Mouse (Mus musculus): Measurements from ENCODE around the gene Oas1f. TPM values are rescaled to one million over a fixed set of nuclear protein-coding genes. Genes with fewer than 3 reads are reported as not detected.
"Not testable (repeated sequence)": the region's sequence is repeated elsewhere in the genome, so short reads cannot be mapped to it uniquely, and the experiment has no call there.

Oas1f gene
- polyA plus RNA-seq, 1 experiment from 2014 or later: not detected

GRCm38 (mm10) chr5:120895231-120895900 is 48.2 kb downstream of the Oas1f start:
- ATAC-seq (ENCODE audit: low FRiP score, low read depth): no peak
- H3K36me3 ChIP-seq: no peaks in the 10 kb centered on the region
- H3K27me3 ChIP-seq: no peaks in the 10 kb centered on the region
- no peak overlapping the region for H3K4me3 ChIP-seq
- no peaks in the 10 kb centered on the region for H3K4me1 ChIP-seq
- H3K9me3 ChIP-seq: no peaks in the 10 kb centered on the region
- WGBS: 84% methylated on average over 11 of the region's 11 CpGs
- H3K9ac ChIP-seq (replicated peaks): no peak overlapping the region
- no peak overlapping the region for H3K4me2 ChIP-seq (replicated peaks)
- H3K27ac ChIP-seq (replicated peaks): no peak overlapping the region

- Histone ChIP-seq H3K9me3 (no peaks in the 10 kb centered on the region), H3K27me3 (no peaks in the 10 kb centered on the region), H3K4me1 (no peaks in the 10 kb centered on the region), H3K4me2 (replicated peaks) (no peak overlapping the region), H3K4me3 (no peak overlapping the region), H3K9ac (replicated peaks) (no peak overlapping the region), H3K27ac (replicated peaks) (no peak overlapping the region), H3K36me3 (no peaks in the 10 kb centered on the region)
- no peak for ATAC-seq (ENCODE audit: low FRiP score, low read depth)
- 90% methylated on average over 6 of the region's 6 CpGs for WGBS
These were observed 51.1 kb downstream of the Oas1f start for GRCm38 (mm10) chr5:120898307-120898706.

GRCm38 (mm10) chr5:120898726-120899125 is 51.6 kb downstream of the Oas1f start:
- Histone ChIP-seq H3K4me3 (no peak overlapping the region), H3K36me3 (no peaks in the 10 kb centered on the region)

GRCm38 (mm10) chr5:120900666-120901065 is 53.5 kb downstream of the Oas1f start:
- Histone ChIP-seq H3K36me3 (no peaks in the 10 kb centered on the region), H3K9me3 (no peaks in the 10 kb centered on the region), H3K4me3 (no peak overlapping the region), H3K9ac (replicated peaks) (no peak overlapping the region), H3K27ac (replicated peaks) (no peak overlapping the region), H3K4me1 (no peaks in the 10 kb centered on the region), H3K27me3 (no peaks in the 10 kb centered on the region), H3K4me2 (replicated peaks) (no peak overlapping the region)
- no peak for ATAC-seq (ENCODE audit: low FRiP score, low read depth)
- 78% methylated on average over 1 of the region's 1 CpGs for WGBS

More at GRCm38 (mm10) chr5:120898726-120899125, 51.6 kb downstream of the Oas1f start:
- ATAC-seq (ENCODE audit: low FRiP score, low read depth): no peak
- no peaks in the 10 kb centered on the region for H3K4me1 ChIP-seq
- H3K27me3 ChIP-seq: no peaks in the 10 kb centered on the region
- H3K27ac ChIP-seq (replicated peaks): no peak overlapping the region
- no peaks in the 10 kb centered on the region for H3K9me3 ChIP-seq
- no peak overlapping the region for H3K4me2 ChIP-seq (replicated peaks)
- H3K9ac ChIP-seq (replicated peaks): no peak overlapping the region

GRCm38 (mm10) chr5:120902056-120902455 is 54.9 kb downstream of the Oas1f start:
- Histone ChIP-seq H3K27ac (replicated peaks) (no peak overlapping the region), H3K36me3 (no peaks in the 10 kb centered on the region), H3K27me3 (no peaks in the 10 kb centered on the region), H3K4me2 (replicated peaks) (no peak overlapping the region), H3K4me1 (no peaks in the 10 kb centered on the region), H3K9ac (replicated peaks) (no peak overlapping the region), H3K9me3 (no peaks in the 10 kb centered on the region), H3K4me3 (no peak overlapping the region)
- no peak for ATAC-seq (ENCODE audit: low FRiP score, low read depth)
- WGBS: 95% methylated on average over 5 of the region's 5 CpGs

GRCm38 (mm10) chr5:120906791-120907733 is 59.9 kb downstream of the Oas1f start, which contains the start of gene Oas1a:
Gene Oas1a (minus strand): TSS chr5:120907521.
- H3K27me3 ChIP-seq; H3K27ac ChIP-seq (replicated peaks); H3K36me3 ChIP-seq; H3K4me2 ChIP-seq (replicated peaks); H3K9me3 ChIP-seq; H3K4me1 ChIP-seq; H3K4me3 ChIP-seq; ATAC-seq (ENCODE audit: low FRiP score, low read depth); H3K9ac ChIP-seq (replicated peaks): not testable (repeated sequence)
- WGBS: 33% methylated on average over 9 of the region's 12 CpGs

Small RNA genes within 50 kb of the gene (microRNA-seq; reads per million reads assigned to microRNA genes)
- not detected for gene Gm22907

Other genes starting within 250 kb of the Oas1f start
- 15.5 and 16.0 TPM in 2 replicates for gene Rita1, start 234.8 kb upstream of the Oas1f start, polyA plus RNA-seq (2016; fragmentation: Nextera tagmentation; extraction: Ambion mirVana)
- 51.8 and 53.0 TPM in 2 replicates for gene Ddx54, start 234.6 kb upstream of the Oas1f start, polyA plus RNA-seq (2016; fragmentation: Nextera tagmentation; extraction: Ambion mirVana)
- gene Cfap73, start 213.1 kb upstream of the Oas1f start, polyA plus RNA-seq (2016; fragmentation: Nextera tagmentation; extraction: Ambion mirVana): not detected in 2 replicates
- not detected in 2 replicates for gene Rasal1, start 198.6 kb upstream of the Oas1f start, polyA plus RNA-seq (2016; fragmentation: Nextera tagmentation; extraction: Ambion mirVana)
- gene Dtx1, start 135.4 kb upstream of the Oas1f start, polyA plus RNA-seq (2016; fragmentation: Nextera tagmentation; extraction: Ambion mirVana): 17.1 and 18.4 TPM in 2 replicates
- gene Oas2, start 97.5 kb upstream of the Oas1f start, polyA plus RNA-seq (2016; fragmentation: Nextera tagmentation; extraction: Ambion mirVana): 0.21 and 0.34 TPM in 2 replicates
- gene Oas3, start 69.7 kb upstream of the Oas1f start, polyA plus RNA-seq (2016; fragmentation: Nextera tagmentation; extraction: Ambion mirVana): 0.17 and 0.18 TPM in 2 replicates
- gene Oas1e, start 51.8 kb upstream of the Oas1f start, polyA plus RNA-seq (2016; fragmentation: Nextera tagmentation; extraction: Ambion mirVana): not detected in 2 replicates
- gene Oas1c, start 34.9 kb upstream of the Oas1f start, polyA plus RNA-seq (2016; fragmentation: Nextera tagmentation; extraction: Ambion mirVana): 0.16 and 0.27 TPM in 2 replicates
- not detected in 2 replicates for gene Oas1h, start 14.1 kb downstream of the Oas1f start, polyA plus RNA-seq (2016; fragmentation: Nextera tagmentation; extraction: Ambion mirVana)
- gene Oas1g, start 40.2 kb downstream of the Oas1f start, polyA plus RNA-seq (2016; fragmentation: Nextera tagmentation; extraction: Ambion mirVana): 0.22 and 0.43 TPM in 2 replicates
- gene Oas1a, start 60.2 kb downstream of the Oas1f start, polyA plus RNA-seq (2016; fragmentation: Nextera tagmentation; extraction: Ambion mirVana): 0.85 and 1.0 TPM in 2 replicates
- not detected in 2 replicates for gene Oas1d, start 67.2 kb downstream of the Oas1f start, polyA plus RNA-seq (2016; fragmentation: Nextera tagmentation; extraction: Ambion mirVana)
- gene Rph3a, start 162.7 kb downstream of the Oas1f start, polyA plus RNA-seq (2016; fragmentation: Nextera tagmentation; extraction: Ambion mirVana): 3.2 and 3.3 TPM in 2 replicates

Data from midbrain, embryonic 12.5 days (tissue).